Mouse (Mus musculus): ENCODE data around the gene Lamb1.

Gene Lamb1

GRCm38 (mm10) chr12:31289046-31289445, 24.0 kb downstream of the Lamb1 start:
- no peak for DNase-seq (ENCODE audit: low spot score)

GRCm38 (mm10) chr12:31290951-31291350, 25.9 kb downstream of the Lamb1 start:
- no peak for DNase-seq (ENCODE audit: low spot score)

DNA sequence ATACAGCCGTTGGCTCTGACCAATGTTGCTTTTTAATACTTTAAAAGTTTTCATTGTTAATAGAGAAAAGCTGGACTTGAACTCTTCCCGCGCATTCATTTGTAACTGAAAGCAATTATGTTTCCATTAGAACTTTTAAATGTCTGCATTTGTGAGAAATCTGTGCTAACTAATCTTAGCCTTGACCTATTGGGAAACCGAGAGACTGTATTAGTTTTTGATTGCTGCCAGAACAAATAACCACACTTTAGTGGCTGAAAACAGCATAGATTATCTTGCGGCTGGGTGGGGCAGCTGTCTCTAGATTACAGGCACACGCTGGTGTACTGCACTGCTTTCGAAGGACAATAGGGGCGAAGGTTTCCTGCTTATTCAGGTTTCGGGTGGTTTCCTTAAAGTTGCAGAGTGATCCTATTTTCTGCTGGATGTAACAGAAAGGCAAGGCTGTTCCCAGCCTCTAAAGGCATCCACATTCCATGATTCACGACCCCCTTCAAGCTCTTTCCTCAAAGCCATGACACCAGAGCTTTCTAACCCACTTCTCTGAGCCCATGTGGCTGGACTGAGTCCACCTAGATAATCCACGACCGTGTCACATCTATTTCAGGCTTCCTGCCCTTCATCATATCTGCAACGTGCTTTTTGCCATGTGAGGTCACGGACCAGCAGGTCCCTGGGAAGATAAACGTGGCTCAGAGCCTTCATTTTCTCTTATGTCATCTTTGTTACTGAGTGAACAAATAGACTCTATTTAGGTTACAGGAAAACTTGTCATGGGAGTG, 28.5 kb downstream of the Lamb1 start:
- DNase-seq (ENCODE audit: low spot score) = no peak

GRCm38 (mm10) chr12:31294526-31294925, 29.5 kb downstream of the Lamb1 start:
- no peak for DNase-seq (ENCODE audit: low spot score)

DNA sequence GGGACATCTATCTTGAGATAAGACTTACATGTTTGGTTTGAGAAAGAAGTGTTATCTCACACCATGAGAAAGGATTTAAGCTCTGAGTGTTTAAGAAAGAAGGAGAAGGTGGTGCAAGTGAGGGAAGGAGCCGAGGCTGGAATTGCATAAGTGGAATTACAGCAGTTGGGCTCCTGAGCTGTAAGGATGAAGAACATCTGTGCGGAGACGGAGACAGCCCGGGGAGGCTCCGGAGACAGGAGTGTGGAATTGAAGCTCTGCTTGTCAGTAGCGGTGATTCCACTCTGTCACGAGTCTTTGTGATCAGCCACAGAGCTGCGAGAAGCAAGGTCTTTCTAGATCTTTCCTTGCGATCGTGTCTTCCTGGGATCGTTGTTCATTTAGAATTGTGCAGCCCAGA, 30.0 kb downstream of the Lamb1 start:
- no peak for DNase-seq (ENCODE audit: low spot score)

- no peak for DNase-seq (ENCODE audit: low spot score)
Measured at GRCm38 (mm10) chr12:31295505-31295904, 30.5 kb downstream of the Lamb1 start.

DNA sequence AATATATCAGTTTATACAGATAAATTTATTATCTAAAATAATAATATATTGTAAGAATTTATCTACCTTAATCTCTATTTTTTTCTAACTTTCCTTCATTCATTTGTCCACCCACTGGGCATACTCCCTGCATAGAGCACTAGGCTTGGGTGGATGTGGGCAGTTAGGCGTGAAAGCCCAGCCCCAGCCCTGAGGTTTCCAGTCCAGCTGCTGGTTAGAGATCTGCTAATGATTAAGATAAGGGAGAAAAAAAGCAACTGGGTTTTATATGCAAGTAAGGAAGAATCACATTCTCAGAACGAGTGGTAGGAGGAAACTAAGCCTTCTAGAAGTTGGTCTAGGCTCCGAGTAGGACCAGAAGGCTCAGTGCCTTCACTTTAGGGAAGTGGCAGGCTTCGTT, 31.1 kb downstream of the Lamb1 start:
- no peak for DNase-seq (ENCODE audit: low spot score)

GRCm38 (mm10) chr12:31298122-31298521, 33.1 kb downstream of the Lamb1 start:
- no peak for DNase-seq (ENCODE audit: low spot score)

DNA sequence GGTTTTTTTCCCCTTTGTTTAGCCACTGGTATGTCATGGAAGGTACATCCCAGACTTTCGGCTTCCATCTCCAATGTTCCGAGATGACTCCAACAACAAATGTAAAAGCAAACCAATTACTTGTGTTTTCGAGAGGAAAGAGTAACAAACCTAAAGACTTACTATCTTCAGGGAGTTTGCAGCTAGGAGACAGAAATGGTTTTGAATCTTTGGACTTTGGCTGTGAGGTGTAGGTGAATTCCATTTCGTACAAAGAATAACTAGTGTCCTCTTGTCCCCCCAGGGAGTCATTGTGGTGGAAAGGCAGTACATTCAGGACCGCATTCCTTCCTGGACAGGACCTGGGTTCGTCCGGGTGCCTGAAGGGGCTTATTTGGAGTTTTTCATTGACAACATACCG, 33.5 kb downstream of the Lamb1 start:
- no peak for DNase-seq (ENCODE audit: low spot score)

DNA sequence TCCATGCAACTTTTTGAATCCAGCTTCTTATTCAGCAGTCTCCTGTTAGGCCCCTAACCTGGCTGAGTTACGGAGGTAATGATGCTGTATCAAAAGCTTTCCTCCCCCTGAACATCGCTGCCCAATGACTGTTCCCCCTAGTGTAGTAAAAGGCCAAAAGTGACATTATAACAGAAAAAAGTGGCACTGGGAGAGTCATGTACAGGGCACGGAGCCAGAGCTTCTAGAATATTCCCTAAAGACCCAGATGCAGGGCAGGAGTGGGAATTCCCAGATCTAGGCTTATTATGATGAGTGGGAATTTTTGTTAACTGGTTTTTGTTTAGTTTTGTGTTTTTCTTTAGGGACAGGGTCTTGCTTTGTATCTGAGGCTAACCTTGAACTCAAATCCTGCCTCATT, 34.1 kb downstream of the Lamb1 start:
- DNase-seq (ENCODE audit: low spot score) = no peak

- DNase-seq (ENCODE audit: low spot score) = no peak
Measured at GRCm38 (mm10) chr12:31299676-31300197, 34.7 kb downstream of the Lamb1 start.

GRCm38 (mm10) chr12:31300276-31300675, 35.2 kb downstream of the Lamb1 start:
- no peak for DNase-seq (ENCODE audit: low spot score)

- no peak for DNase-seq (ENCODE audit: low spot score)
Measured at GRCm38 (mm10) chr12:31302266-31302665, 37.2 kb downstream of the Lamb1 start.

DNA sequence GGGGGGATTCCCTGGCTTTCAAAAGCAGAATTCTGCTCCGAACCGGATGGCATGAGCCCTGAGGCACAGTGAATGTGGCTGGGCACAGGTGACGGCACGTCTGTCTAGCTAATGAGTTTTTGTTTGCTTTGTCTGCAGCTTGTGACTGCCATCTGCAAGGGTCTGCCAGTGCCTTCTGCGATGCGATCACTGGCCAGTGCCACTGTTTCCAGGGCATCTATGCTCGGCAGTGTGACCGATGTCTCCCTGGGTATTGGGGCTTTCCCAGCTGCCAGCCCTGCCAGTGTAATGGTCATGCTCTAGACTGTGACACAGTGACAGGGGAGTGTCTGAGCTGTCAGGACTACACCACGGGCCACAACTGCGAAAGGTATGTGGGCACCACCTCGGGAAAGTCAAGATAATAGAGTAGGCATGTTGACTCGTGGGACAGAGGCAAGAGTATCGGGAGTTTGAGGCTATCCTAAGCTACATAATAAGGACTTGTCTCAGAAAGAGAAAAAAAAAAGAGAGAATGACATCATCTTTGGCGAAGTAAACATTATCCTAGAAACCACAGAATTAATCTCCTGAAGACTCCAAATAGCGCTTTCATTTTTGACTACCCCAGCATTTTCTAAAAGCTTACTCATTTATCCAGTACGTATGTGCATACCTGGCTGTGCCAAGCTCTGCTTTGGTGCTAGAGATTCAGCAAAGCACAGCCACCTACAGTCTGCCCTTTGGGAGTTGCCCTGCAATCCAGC, 37.9 kb downstream of the Lamb1 start:
- DNase-seq (ENCODE audit: low spot score) = no peak

- DNase-seq (ENCODE audit: low spot score) = no peak
Measured at GRCm38 (mm10) chr12:31306075-31306675, 41.1 kb downstream of the Lamb1 start.

DNA sequence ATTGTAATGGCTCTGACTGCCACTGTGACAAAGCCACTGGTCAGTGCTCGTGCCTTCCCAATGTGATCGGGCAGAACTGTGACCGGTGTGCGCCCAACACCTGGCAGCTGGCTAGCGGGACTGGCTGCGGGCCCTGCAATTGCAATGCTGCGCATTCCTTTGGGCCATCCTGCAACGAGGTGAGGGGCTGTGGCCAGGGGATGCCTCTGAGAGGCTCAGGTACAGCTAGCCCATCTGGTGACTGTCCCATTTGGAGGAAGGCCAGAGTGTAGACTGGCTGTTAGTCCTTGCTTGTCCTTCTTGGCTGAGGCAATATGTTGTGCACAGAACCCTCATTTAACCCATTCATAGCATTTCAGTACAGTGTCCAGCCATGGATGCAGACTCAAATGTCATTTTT, 42.0 kb downstream of the Lamb1 start:
- no peak for DNase-seq (ENCODE audit: low spot score)

- DNase-seq (ENCODE audit: low spot score) = no peak
Measured at GRCm38 (mm10) chr12:31307756-31308155, 42.7 kb downstream of the Lamb1 start.

GRCm38 (mm10) chr12:31310687-31311086, 45.7 kb downstream of the Lamb1 start:
- no peak for DNase-seq (ENCODE audit: low spot score)

DNA sequence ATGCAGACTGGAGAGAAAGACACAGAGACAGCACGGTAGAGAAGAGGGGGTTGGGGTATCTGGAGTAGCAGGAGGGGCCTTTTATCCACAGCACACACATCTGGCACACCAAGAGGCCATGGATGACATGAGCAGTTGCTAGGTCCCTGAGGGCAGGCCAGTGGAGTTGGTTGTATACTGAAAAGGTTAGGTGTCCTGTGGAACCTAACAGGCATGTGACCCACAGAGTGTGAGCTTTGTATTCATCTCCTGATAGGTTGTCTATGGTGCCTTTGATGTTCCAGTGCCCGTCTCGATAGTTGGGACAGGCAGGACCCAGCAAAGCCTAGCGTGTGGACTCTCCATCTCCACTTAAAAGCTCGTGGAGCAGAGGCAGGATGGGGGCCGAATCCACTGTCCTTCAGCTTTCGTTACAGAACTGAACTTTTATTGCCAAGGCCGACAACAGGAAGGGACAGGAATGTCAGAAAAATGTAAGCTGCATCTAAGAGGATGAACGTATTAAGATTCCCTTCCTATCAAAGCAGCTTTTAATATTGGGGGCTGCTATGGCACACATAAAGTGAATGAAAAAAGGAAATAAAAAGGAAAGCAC, 46.7 kb downstream of the Lamb1 start:
- DNase-seq (ENCODE audit: low spot score) = no peak

GRCm38 (mm10) chr12:31312281-31312680, 47.2 kb downstream of the Lamb1 start:
- no peak for DNase-seq (ENCODE audit: low spot score)

DNA sequence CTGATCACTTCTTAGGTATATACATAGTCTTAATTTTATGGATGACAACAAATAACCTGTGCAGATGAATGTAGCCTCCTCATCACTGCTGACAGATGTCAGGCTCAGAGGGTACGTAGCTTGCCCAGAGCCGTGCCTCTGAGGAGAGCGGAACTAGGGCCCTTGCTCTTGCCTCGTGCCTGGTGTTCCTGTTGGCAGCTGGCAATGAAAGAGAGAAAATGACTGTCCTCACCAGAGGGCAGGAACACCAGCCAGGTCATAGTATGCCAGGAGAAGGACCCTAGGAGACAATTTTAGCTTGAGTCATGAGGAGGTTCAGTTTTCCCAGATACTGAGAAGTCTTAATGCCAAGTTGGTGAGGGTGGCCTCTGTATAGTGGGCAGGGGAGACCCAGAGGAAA, 48.1 kb downstream of the Lamb1 start:
- DNase-seq (ENCODE audit: low spot score) = no peak

DNA sequence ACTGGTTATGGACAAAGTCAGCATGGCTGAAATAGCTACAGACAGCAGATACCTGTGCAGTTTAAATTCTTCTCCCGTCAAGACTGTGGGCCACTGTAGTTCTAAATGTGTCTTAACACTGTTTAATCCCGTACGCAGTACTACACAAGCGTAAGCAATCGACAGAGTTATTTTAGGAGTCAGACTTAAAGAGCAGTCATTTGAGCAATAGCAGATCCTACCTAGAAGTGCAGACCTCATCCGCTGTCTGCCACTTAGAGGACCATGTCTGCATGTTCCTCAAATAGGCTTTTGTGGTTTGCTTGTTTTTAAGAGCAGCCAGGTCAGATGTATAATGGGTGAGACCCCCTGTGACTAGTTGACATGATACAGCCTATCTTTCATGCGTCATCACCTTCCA, 49.3 kb downstream of the Lamb1 start:
- no peak for DNase-seq (ENCODE audit: low spot score)

DNA sequence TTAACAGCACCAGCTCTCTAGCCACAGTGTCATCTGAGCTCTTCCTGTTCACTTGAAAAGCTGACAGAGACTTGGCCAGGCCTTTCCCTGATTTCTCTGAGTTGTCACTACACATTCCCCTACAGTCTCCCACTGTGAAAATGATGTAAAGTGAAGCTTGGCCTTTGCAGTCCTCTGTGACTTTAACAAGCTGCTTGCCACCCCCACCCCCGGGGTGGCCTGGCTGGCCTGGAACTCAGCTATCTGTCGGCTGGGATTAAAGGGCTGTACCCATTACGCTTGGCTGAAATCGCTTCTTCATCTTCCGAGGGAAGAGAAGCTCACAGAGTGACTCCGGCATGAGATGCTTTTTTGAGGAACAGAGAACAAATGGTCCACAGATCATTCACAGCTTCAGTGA, 50.9 kb downstream of the Lamb1 start:
- no peak for DNase-seq (ENCODE audit: low spot score)

Data from testis, postnatal 10 days (tissue).